Mouse (Mus musculus): Measurements from ENCODE around the gene Ino80d.

- TF ChIP-seq GATA1 (IDR thresholded peaks at IDR 0.05; ENCODE audit: low read length) (no peak), TAL1 (IDR thresholded peaks at IDR 0.05; ENCODE audit: low read length) (no peak)
Observed at GRCm38 (mm10) chr1:62956942-62957645, 157.4 kb downstream of the Ino80d start.

Measured in erythroblast, embryonic 14.5 days (primary cell).